Mouse (Mus musculus) urinary bladder, postnatal 25 days (tissue): ENCODE measurements around the gene Gm9112.
"Not testable (repeated sequence)": the region's sequence is repeated elsewhere in the genome, so short reads cannot be mapped to it uniquely, and the experiment has no call there.

Experiments
- DNase-seq: peaks from one replicate; pipeline ENCODE4 v3.0.0; 2022; ENCODE audit warnings: low spot score

The Gm9112 gene

DNA sequence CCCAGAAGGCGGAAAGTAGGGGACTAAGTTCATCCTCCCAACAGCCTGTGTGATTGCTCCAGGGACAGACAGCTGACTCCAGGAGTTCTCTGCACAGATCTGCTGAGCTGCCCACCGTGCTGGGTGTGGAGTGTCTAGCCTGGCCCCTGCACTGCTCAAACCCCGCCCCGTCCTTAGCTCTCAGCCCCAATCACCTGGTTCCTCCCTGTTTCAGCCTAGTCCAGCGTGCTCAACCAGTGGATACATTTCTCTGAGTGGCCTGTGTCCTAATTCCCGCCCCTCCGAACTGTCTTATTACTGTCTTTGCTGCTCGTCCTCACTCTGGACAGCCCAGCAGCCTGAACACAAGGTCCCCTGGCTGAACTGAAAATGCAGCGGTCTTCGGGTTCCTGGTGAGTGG lies at the start of gene Gm9112, which contains the start of gene Dmrtc1b:
TSS of gene Gm9112 (minus strand) at position 101 of the 400 bp plus-strand sequence.
TSS of gene Dmrtc1b (plus strand) at position 331 of the 400 bp plus-strand sequence.
- DNase-seq = not testable (repeated sequence)

- not testable (repeated sequence) for DNase-seq
Observed at GRCm38 (mm10) chrX:102724226-102724625, 16.8 kb upstream of the Gm9112 start.

DNA sequence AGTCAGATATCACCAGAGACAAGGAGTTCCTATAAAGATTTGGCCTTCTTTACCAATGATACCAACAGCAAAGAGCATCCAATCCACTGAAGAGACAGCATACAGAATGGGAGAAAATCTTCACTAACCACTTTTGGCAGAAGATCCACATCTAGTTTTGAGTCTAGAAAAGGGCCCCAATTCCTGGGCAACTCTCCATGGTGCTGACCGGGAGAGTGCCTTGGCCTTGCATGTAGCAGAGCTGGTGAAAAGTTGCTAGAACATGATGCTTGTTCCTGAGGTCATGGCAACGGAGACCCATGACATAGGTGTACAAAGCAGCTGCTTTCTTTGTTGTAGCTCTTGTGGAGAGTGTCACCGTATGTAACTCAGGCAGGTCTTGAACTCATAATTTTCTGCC lies 6.8 kb downstream of the Gm9112 start:
- not testable (repeated sequence) for DNase-seq

- peak; percentile 14 for DNase-seq
Observed at GRCm38 (mm10) chrX:102689252-102689651, 18.2 kb downstream of the Gm9112 start.

- not testable (repeated sequence) for DNase-seq
Observed at GRCm38 (mm10) chrX:102686872-102687271, 20.6 kb downstream of the Gm9112 start, which contains the start of gene Gm3880. Gene Gm3880 (minus strand): TSS chrX:102686972.

DNA sequence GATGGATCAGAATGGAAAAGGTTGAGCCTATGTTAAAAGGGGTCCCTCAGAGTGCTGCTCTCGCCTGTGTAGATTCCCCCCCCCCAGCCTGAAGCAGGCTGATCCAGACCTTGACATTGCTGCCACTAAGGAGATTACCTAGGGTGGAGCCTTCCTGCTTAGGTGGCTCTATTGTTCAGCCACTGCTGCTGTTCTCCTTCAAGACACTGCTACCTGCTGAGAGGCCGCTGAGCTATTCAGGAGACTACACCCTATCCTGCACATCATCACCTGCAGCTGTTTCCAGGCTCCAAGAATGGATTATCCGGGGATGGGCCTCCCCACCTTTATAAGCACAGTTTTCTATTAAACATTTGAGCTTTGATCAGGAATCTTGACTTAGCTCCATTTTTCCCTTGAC lies 22.7 kb downstream of the Gm9112 start:
- not testable (repeated sequence) for DNase-seq

- DNase-seq = no peak
Observed at GRCm38 (mm10) chrX:102666641-102667040, 40.8 kb downstream of the Gm9112 start.

DNA sequence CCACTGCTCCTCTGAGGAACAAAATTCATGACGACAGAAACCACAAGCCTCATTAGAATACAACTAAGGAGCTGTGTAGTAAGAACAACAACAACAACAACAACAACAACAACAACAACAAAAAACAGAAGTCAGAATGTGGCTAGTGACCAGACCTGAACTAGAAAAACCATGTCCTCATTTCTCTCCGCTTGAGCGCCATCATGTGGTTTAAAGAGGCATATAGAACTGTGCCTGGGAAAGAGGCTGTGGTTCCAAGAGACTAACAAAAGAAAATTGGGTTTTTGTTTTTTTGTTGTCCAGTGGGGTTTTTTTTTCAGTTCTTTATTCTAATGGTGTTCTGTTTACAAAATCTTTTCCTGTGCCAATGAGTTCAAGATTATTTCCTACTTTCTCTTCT lies 46.7 kb downstream of the Gm9112 start:
- no peak for DNase-seq
